Mouse (Mus musculus) brain, embryonic 14.5 days (tissue): ENCODE data around the gene Lpgat1.

Experiments
- CTCF ChIP-seq: fragments of 200-500 bp; IDR thresholded peaks from 2 replicates; pipeline ENCODE4 v1.5.1; 2012; ENCODE audit warnings: inconsistent platforms, mild to moderate bottlenecking, moderate library complexity, borderline replicate concordance; ENCODE audit not compliant: insufficient read depth, insufficient read length; ENCODE audit errors: extremely low read depth
- POLR2A ChIP-seq: fragments of 200-500 bp; IDR thresholded peaks from 2 replicates; pipeline ENCODE4 v1.6.1; 2012; ENCODE audit warnings: mild to moderate bottlenecking, inconsistent platforms, borderline replicate concordance; ENCODE audit not compliant: poor library complexity, insufficient read depth, insufficient read length, severe bottlenecking; ENCODE audit errors: extremely low read depth

DNA sequence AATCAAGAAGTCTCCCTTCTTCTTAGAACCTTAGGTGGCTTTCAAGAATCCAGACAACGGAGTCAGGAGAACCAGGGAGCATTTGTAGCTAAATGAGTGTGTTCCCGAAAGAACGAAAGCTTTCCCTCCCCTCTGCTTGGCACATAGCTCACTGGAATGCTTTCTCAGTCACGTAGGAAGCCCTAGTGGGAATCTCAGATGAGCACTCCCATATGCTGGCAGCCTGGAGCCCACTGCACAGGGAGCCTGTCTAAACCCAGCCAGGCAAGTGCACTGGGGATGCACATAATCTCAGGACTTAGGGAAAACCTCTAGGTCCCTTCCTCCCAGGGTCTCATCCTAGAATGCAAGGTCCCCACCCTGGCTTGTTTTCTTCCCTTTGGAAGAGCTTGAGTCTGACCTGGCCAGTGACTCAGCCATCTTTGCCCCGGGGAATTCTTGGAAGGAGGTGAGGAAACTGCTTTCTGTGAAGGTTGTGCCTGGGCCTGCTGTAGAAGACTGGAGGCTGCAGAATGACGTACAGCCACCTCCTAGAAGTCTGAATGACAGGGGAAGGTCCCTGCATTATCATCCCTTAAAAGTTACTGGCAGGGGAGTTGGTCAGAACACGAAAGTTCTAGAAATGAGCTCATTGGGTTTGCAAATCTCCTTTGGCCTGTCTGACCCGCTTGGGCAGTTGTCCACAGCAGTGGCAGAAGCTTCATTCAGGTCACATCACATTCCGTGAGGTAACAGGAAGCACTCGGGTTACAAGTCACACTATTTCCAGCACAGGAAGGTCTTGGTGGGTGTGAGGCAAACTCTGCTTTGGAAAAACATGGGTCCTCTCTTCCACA lies 85.4 kb downstream of the Lpgat1 start:
- TF ChIP-seq CTCF (no peak), POLR2A (no peak)
